Mouse (Mus musculus) embryonic facial prominence, embryonic 14.5 days (tissue): ENCODE results near the gene Slc6a17. TPM values are rescaled to one million over a fixed set of nuclear protein-coding genes. Genes with fewer than 3 reads are reported as not detected.

Experiments used
- ATAC-seq: fragments of 200-750 bp; cut with Nextera tagmentation; 2 replicates; pipeline ENCODE4 v1.8.0; 2017; ENCODE audit warnings: low read depth, moderate number of reproducible peaks, moderate TSS enrichment
- DNase-seq: peaks from one replicate; pipeline ENCODE4 v3.0.0-alpha.2; 2015; ENCODE audit warnings: low spot score
- H3K27ac ChIP-seq: fragments of 300-500 bp; sonication (generic); replicated peaks from 2 replicates; pipeline ENCODE4 v1.5.1; 2014; ENCODE audit warnings: low read depth, mild to moderate bottlenecking, low read length, moderate library complexity
- H3K27me3 ChIP-seq: fragments of 300-500 bp; sonication (generic); replicated peaks from 2 replicates; pipeline ENCODE4 v1.6.1; 2014; ENCODE audit warnings: low read length; ENCODE audit not compliant: control insufficient read depth, insufficient read depth
- H3K36me3 ChIP-seq: fragments of 300-500 bp; sonication (generic); 2 replicates; pipeline ENCODE4 v1.6.1; 2014; ENCODE audit warnings: low read length, mixed read lengths; ENCODE audit not compliant: control insufficient read depth, insufficient read depth
- H3K4me1 ChIP-seq: fragments of 300-500 bp; sonication (generic); 2 replicates; pipeline ENCODE4 v1.6.1; 2014; ENCODE audit warnings: antibody characterized with exemption, low read length; ENCODE audit not compliant: control insufficient read depth, insufficient read depth
- H3K4me2 ChIP-seq: fragments of 300-500 bp; sonication (generic); 2 replicates; pipeline ENCODE4 v1.6.1; 2014; ENCODE audit warnings: low read depth, mild to moderate bottlenecking, low read length, moderate library complexity, mixed read lengths
- H3K4me3 ChIP-seq: fragments of 300-500 bp; sonication (generic); 2 replicates; pipeline ENCODE4 v1.5.1; 2014; ENCODE audit warnings: low read depth, mild to moderate bottlenecking, low read length
- H3K9ac ChIP-seq: fragments of 300-500 bp; sonication (generic); 2 replicates; pipeline ENCODE4 v1.6.1; 2014; ENCODE audit warnings: low read depth, mild to moderate bottlenecking, low read length, moderate library complexity, mixed read lengths
- H3K9me3 ChIP-seq: fragments of 300-500 bp; sonication (generic); 2 replicates; pipeline ENCODE4 v1.6.1; 2016; ENCODE audit warnings: low read length; ENCODE audit not compliant: control insufficient read depth
- WGBS: fragments of 180-500 bp; shearing (Covaris S2); extraction: QIAGEN DNeasy Blood & Tissue Kit; methylation state at CpG from one replicate; pipeline ENCODE4 v1.1.7; 2014; 5-methylcytosine and 5-hydroxymethylcytosine counted together
- polyA plus RNA-seq: library from polyadenylated mRNA; unstranded; fragments of >200 nt; fragmentation: Nextera tagmentation; extraction: Ambion mirVana; gene quantifications from 2 replicates; pipeline ENCODE4 v1.2.1, GENCODE M21; 2014

Slc6a17 gene
- polyA plus RNA-seq, 1 experiment from 2014 or later, result 4.9 TPM

- Histone ChIP-seq H3K27ac (no peak overlapping the region), H3K27me3 (no peaks in the 10 kb centered on the region), H3K4me3 (no peak overlapping the region), H3K9me3 (no peaks in the 10 kb centered on the region), H3K9ac (no peak overlapping the region), H3K4me2 (no peak overlapping the region), H3K36me3 (no peaks in the 10 kb centered on the region), H3K4me1 (no peaks in the 10 kb centered on the region)
- WGBS, result 54% methylated on average over 2 of the region's 2 CpGs
- no peak for ATAC-seq
- no peak for DNase-seq
Measured at GRCm38 (mm10) chr3:107546956-107547355, 29.1 kb upstream of the Slc6a17 start.

DNA sequence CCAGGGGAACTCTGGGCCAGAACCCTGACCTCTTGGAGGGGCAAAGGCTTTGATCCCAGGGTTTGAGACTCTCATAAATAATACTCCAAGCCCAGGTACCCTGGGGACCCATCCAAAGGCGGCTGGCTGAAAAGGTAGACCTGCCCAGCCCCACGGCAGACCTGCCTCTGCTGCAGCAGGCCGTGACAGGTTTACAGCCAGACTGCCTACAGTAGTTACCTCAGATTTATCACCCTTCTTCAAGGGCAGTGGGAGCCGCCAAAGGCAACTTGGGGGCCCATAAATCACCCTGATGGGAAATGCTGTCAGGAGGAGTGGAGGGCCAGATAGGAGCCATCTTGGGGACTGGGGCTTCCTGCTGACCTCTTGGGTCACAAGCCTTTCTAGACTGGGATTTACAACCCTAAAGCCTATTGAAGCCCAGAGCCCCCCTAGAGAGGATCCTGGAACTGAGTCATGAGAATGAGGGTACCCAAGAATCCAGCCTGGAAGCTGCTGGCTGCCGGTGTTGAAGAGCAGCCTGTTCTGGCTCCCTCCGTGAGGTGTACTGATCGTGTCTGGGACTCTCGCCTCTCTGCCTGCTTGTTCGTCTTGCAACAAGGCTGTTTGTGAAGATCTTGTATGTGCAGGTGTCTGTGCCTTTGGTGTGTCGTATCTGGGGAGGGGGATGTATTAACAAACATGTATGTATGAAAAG is 28.0 kb upstream of the Slc6a17 start:
- Histone ChIP-seq H3K36me3 (no peaks in the 10 kb centered on the region), H3K9ac (no peak overlapping the region), H3K4me1 (no peaks in the 10 kb centered on the region), H3K9me3 (no peaks in the 10 kb centered on the region), H3K27ac (no peak overlapping the region), H3K27me3 (no peaks in the 10 kb centered on the region), H3K4me3 (no peak overlapping the region), H3K4me2 (no peak overlapping the region)
- 75% methylated on average over 10 of the region's 10 CpGs for WGBS
- DNase-seq, result no peak
- ATAC-seq, result no peak

GRCm38 (mm10) chr3:107545278-107545677 is 27.5 kb upstream of the Slc6a17 start:
- no peak overlapping the region for H3K4me3 ChIP-seq
- no peak overlapping the region for H3K4me2 ChIP-seq
- DNase-seq (no peak), ATAC-seq (no peak)
- H3K4me1 ChIP-seq, result no peaks in the 10 kb centered on the region
- no peaks in the 10 kb centered on the region for H3K9me3 ChIP-seq
- 75% methylated on average over 5 of the region's 5 CpGs for WGBS
- H3K36me3 ChIP-seq, result no peaks in the 10 kb centered on the region
- H3K27ac ChIP-seq, result no peak overlapping the region
- H3K9ac ChIP-seq, result no peak overlapping the region
- H3K27me3 ChIP-seq, result no peaks in the 10 kb centered on the region

- H3K9me3 ChIP-seq, result no peaks in the 10 kb centered on the region
- DNase-seq (no peak), ATAC-seq (no peak)
- no peak overlapping the region for H3K9ac ChIP-seq
- H3K36me3 ChIP-seq, result no peaks in the 10 kb centered on the region
- 65% methylated on average over 8 of the region's 8 CpGs for WGBS
- H3K4me3 ChIP-seq, result no peak overlapping the region
- no peak overlapping the region for H3K27ac ChIP-seq
- H3K4me2 ChIP-seq, result no peak overlapping the region
- no peaks in the 10 kb centered on the region for H3K4me1 ChIP-seq
- H3K27me3 ChIP-seq, result no peaks in the 10 kb centered on the region
Measured at GRCm38 (mm10) chr3:107543158-107544080, 25.6 kb upstream of the Slc6a17 start.

DNA sequence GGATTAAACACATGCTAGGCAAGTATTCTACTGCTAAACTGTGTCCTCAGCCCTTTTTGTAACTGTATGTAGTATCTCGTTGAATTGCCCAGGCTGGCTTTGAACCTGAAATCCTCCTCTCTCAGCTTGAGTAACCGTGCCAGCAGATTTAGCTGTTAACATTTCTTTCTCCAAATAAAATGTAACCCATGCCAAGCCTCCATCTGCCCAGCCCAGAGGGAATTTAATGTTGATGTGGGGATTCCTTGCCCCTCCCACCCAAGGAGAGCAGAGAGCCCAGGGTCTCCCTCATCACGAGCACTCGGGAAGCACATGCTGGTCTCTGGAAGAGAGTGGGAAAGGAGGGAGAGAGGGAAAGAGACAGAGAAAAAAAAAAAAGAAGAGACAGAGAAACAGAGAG is 24.8 kb upstream of the Slc6a17 start:
- H3K9ac ChIP-seq, result no peak overlapping the region
- no peaks in the 10 kb centered on the region for H3K4me1 ChIP-seq
- no peaks in the 10 kb centered on the region for H3K36me3 ChIP-seq
- no peak for DNase-seq
- no peaks in the 10 kb centered on the region for H3K27me3 ChIP-seq
- 47% methylated on average over 4 of the region's 4 CpGs for WGBS
- no peak for ATAC-seq
- no peak overlapping the region for H3K4me3 ChIP-seq
- H3K4me2 ChIP-seq, result no peak overlapping the region
- no peaks in the 10 kb centered on the region for H3K9me3 ChIP-seq
- H3K27ac ChIP-seq, result no peak overlapping the region

DNA sequence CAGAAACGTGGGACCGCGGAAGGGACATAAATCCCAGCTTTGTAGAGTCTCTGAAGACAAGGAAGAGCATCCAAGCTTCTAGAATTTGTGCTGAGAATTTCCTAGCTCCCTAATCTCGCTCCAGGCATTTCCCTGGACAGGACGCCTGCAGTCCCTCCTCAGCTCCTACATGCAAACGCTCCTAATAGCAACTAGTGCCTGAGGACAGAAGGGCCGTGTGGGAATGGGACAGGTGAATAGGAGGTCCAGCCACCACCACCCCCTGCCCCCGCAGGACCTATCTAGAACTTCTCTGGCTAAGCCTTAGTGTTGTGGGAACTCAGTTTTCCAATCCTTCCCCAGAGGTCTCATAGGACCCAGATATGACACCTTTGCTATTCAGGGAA is 19.7 kb upstream of the Slc6a17 start:
- peaks cover 4% of the 10 kb centered on the region; the same call in 1 of the 2 replicates for H3K27me3 ChIP-seq
- no peak for ATAC-seq

DNA sequence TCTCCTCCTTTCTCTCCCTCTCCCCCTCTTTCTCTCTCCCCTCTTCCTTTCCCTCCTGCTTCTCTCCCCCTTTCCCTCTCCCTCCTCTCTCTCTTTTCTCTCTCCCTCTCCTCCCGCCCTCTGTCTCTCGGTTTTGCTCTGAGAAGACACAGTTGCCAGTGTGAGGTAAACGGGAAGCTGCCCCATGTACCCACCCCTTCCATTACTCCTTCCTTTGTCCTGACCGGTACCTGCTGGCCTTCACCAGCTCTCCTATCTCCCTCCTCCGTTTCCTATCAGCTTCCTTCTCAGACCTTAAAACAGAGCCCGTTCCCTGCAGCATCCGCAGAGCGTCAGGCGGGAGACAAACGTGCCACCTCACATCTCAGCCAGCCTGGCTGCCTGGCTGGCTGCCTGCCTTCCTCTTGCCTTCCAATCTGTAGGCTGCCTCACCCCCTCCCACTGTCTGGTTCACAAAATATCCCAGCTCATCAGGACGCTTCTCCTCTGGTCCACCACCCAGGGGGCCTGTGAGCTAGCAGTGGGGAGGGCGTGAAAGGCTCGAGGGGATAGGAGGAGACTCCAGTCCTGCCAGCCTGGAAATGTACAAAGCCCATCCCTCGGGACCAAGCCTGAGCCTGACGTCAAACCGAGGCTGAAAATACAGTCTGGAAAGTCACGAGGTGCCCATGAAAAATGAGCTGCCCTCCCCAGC is 19.1 kb upstream of the Slc6a17 start:
- no peaks in the 10 kb centered on the region for H3K9me3 ChIP-seq
- ATAC-seq, result peak; percentile 81
- peak overlapping the region; percentile 45 for H3K9ac ChIP-seq
- H3K27me3 ChIP-seq, result peaks cover 4% of the 10 kb centered on the region; the same call in 1 of the 2 replicates
- H3K4me1 ChIP-seq, result 0 out of 2 replicates have a peak, but pooled peaks cover 4% of the 10 kb centered on the region
- WGBS, result 4% methylated on average over 17 of the region's 17 CpGs
- no peak overlapping the region; the same call in 1 of the 2 replicates for H3K27ac ChIP-seq
- peak overlapping the region; percentile 62 for H3K4me2 ChIP-seq
- H3K36me3 ChIP-seq, result no peaks in the 10 kb centered on the region
- peak; percentile 74 for DNase-seq
- peak overlapping the region; percentile 25 for H3K4me3 ChIP-seq

More for the DNA sequence above, 19.7 kb upstream of the Slc6a17 start:
- Histone ChIP-seq H3K27ac (no peak overlapping the region; the same call in 1 of the 2 replicates), H3K9ac (no peak overlapping the region), H3K36me3 (no peaks in the 10 kb centered on the region), H3K9me3 (no peaks in the 10 kb centered on the region), H3K4me2 (peak overlapping the region; percentile 62), H3K4me3 (peak overlapping the region; percentile 25), H3K4me1 (0 out of 2 replicates have a peak, but pooled peaks cover 4% of the 10 kb centered on the region)
- DNase-seq, result no peak
- WGBS, result 21% methylated on average over 8 of the region's 8 CpGs

DNA sequence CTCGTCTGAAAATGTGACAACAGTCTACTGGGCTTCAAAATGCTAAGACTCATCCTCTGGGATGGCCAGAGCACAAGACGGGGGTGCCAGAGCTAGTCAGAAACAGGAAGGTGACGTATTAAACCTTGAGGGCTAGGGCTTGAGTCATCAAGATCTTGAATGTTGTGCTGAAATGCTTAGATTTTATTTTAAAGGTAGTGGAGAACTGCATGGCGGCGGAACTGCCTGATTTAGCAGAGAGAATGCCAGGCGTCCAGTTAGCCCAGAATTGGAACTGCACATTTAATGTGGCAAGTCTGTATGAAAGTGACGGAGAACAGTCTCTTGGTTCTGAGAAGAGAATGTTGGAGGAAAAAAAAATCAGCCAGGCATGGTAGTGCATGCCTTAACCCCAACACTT is 17.1 kb upstream of the Slc6a17 start:
- ATAC-seq (no peak), DNase-seq (no peak)
- Histone ChIP-seq H3K27ac (no peak overlapping the region), H3K27me3 (peaks cover 4% of the 10 kb centered on the region; the same call in 1 of the 2 replicates), H3K36me3 (no peaks in the 10 kb centered on the region), H3K9ac (no peak overlapping the region), H3K9me3 (no peaks in the 10 kb centered on the region), H3K4me2 (no peak overlapping the region), H3K4me1 (0 out of 2 replicates have a peak, but pooled peaks cover 4% of the 10 kb centered on the region), H3K4me3 (no peak overlapping the region)
- 87% methylated on average over 7 of the region's 7 CpGs for WGBS
